Mouse (Mus musculus) small intestine, adult 2 months (tissue): ENCODE data around the gene Nck2.

Experiments used
- CTCF ChIP-seq: fragments of 200-500 bp; IDR thresholded peaks from 2 replicates; pipeline ENCODE4 v1.5.1; 2012; ENCODE audit warnings: low read depth, mild to moderate bottlenecking, control low read depth, inconsistent platforms, low read length, moderate library complexity, mixed read lengths; ENCODE audit not compliant: insufficient replicate concordance, insufficient read length; ENCODE audit errors: extremely low read depth
- POLR2A ChIP-seq: fragments of 200-500 bp; IDR thresholded peaks from 2 replicates; pipeline ENCODE4 v1.6.1; 2012; ENCODE audit warnings: low read depth, mild to moderate bottlenecking, control low read depth, inconsistent platforms, low read length, moderate library complexity

DNA sequence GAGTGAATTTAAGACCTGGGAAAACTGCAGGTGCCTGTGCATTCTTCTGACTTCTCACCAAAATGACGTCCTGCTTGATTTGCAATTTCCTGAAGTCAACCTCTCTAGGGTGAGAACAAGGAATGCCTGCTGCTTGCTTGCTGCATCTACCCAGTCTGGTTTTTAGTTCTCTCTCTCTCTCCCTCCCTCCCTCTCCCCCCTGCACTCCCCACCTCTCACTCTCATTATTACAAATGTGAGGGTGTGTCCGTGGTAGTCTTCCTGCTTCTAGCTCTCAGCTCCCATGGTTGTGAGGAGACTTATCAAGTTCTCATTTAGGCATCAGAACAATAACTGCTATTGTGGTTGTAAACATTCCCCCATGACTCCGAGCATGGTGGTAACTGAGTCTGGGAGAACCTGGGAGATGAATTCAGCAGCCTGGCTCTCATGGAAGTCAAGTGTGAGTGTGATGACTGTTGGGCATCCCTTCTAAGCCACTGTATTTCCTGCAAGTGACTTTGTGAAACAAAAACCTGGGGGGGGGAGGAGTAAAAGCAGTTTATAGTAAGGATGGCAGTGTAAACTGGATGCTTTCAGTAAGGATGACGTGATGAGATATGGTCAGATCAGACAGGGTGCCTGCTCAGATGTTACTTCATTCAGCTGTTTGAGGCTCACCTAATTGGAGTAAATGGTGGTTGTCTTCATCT lies 95.5 kb downstream of the Nck2 start:
- TF ChIP-seq CTCF, result no peak
- no peak for TF ChIP-seq POLR2A
